Mouse (Mus musculus): Measurements from ENCODE around the gene Cenpa. TPM values are rescaled to one million over a fixed set of nuclear protein-coding genes. Genes with fewer than 3 reads are reported as not detected.

Cenpa gene
- polyA plus RNA-seq, 1 experiment from 2014 or later: 210 TPM

GRCm38 (mm10) chr5:30712441-30713298 is 46.1 kb downstream of the Cenpa start:
- no peaks in the 10 kb centered on the region for H3K9me3 ChIP-seq (replicated peaks)
- H3K4me2 ChIP-seq: peak overlapping the region; percentile 94
- no peaks in the 10 kb centered on the region for H3K36me3 ChIP-seq
- H3K4me3 ChIP-seq: peak overlapping the region; percentile 56
- no peak overlapping the region for H3K27ac ChIP-seq
- peak overlapping the region; percentile 46 for H3K9ac ChIP-seq
- H3K4me1 ChIP-seq (replicated peaks): peaks cover 30% of the 10 kb centered on the region
- WGBS: under 1% methylated on average over 43 of the region's 43 CpGs
- 0 out of 2 replicates have a peak, but pooled peaks have one; percentile 19 for ATAC-seq (replicated peaks; ENCODE audit: insufficient number of reproducible peaks, insufficient read depth, low FRiP score, low read depth)
- H3K27me3 ChIP-seq: peaks cover 78% of the 10 kb centered on the region

DNA sequence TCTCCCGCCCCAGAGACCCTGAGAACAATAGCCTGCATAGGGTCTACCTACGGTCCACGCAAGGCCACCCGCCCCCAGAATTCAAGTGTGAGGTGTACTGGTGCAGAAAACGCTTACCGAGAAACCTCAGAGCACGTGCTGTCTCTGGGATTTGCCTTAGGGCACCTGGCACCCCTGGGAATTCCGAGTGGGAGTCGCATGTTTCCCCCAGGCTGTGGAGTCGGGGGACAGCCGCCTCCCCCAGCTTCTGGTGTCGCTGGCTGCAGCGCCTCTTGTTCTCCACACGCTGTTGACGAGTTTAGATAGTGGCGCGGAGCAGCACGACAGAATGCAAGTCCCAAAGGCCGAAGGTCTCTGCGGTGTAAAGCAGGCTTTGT is 46.7 kb downstream of the Cenpa start:
- no peaks in the 10 kb centered on the region for H3K9me3 ChIP-seq (replicated peaks)
- H3K4me3 ChIP-seq: peak overlapping the region; percentile 56
- no peaks in the 10 kb centered on the region for H3K36me3 ChIP-seq
- H3K27ac ChIP-seq: no peak overlapping the region
- peaks cover 72% of the 10 kb centered on the region for H3K27me3 ChIP-seq
- peak overlapping the region; percentile 94 for H3K4me2 ChIP-seq
- WGBS: under 1% methylated on average over 20 of the region's 20 CpGs
- H3K4me1 ChIP-seq (replicated peaks): peaks cover 30% of the 10 kb centered on the region
- H3K9ac ChIP-seq: peak overlapping the region; percentile 46
- ATAC-seq (replicated peaks; ENCODE audit: insufficient number of reproducible peaks, insufficient read depth, low FRiP score, low read depth): no peak

DNA sequence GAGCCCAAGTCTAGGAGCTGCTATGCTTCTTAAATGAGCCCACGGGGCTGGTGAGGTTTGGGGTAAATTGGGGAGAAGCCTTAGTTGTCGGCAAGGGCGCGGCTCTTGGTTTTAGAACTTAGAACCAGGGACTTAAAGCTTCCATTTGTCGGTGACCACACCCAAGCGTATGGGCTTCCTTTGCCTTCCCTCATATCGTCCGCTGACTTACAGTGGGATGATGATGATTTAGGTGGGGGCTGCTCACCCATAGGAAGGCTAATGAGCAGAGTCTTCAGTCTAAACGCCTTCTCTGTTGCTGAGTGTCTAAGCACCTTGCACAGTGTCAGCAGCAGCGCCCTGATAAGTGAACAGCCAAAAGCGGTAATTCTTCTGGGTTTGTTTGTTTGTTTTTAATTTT is 47.1 kb downstream of the Cenpa start:
- H3K9me3 ChIP-seq (replicated peaks): no peaks in the 10 kb centered on the region
- no peaks in the 10 kb centered on the region for H3K36me3 ChIP-seq
- no peak for ATAC-seq (replicated peaks; ENCODE audit: insufficient number of reproducible peaks, insufficient read depth, low FRiP score, low read depth)
- peaks cover 68% of the 10 kb centered on the region for H3K27me3 ChIP-seq
- WGBS: 20% methylated on average over 11 of the region's 11 CpGs
- peak overlapping the region; percentile 94 for H3K4me2 ChIP-seq
- peak overlapping the region; percentile 56 for H3K4me3 ChIP-seq
- H3K4me1 ChIP-seq (replicated peaks): peaks cover 30% of the 10 kb centered on the region
- H3K27ac ChIP-seq: no peak overlapping the region
- H3K9ac ChIP-seq: 0 out of 2 replicates have a peak overlapping the region, but pooled peaks have one; percentile 46

DNA sequence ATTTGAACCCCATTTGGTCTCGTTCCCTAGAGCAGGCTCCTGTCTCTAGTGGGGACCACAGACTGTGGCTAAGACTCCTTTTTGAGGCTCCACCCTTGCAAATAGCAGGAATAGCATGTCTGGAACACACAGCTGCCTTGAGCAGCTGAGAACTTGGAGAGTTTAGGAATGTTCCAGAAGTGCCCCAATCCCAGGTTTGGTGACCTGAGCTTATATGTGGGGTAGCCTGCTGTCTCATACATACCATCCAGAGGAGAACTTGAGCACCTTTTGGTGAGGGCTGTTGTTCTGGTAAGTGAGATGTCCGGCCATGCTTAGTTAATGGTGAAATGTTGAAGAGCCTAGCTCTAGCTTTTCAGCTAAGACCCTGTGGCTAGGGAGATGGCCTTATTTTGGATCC is 49.7 kb downstream of the Cenpa start:
- Histone ChIP-seq H3K4me2 (no peak overlapping the region), H3K27me3 (peaks cover 49% of the 10 kb centered on the region), H3K27ac (no peak overlapping the region), H3K9ac (no peak overlapping the region), H3K36me3 (no peaks in the 10 kb centered on the region), H3K4me1 (replicated peaks) (peaks cover 22% of the 10 kb centered on the region), H3K9me3 (replicated peaks) (no peaks in the 10 kb centered on the region), H3K4me3 (no peak overlapping the region)
- ATAC-seq (replicated peaks; ENCODE audit: insufficient number of reproducible peaks, insufficient read depth, low FRiP score, low read depth): no peak
- WGBS: 85% methylated on average over 2 of the region's 2 CpGs

GRCm38 (mm10) chr5:30717506-30717905 is 50.9 kb downstream of the Cenpa start:
- peaks cover 10% of the 10 kb centered on the region for H3K4me1 ChIP-seq (replicated peaks)
- no peaks in the 10 kb centered on the region for H3K36me3 ChIP-seq
- no peak overlapping the region for H3K4me3 ChIP-seq
- H3K9me3 ChIP-seq (replicated peaks): no peaks in the 10 kb centered on the region
- H3K9ac ChIP-seq: no peak overlapping the region
- H3K27ac ChIP-seq: no peak overlapping the region
- no peak for ATAC-seq (replicated peaks; ENCODE audit: insufficient number of reproducible peaks, insufficient read depth, low FRiP score, low read depth)
- H3K4me2 ChIP-seq: no peak overlapping the region
- WGBS: 75% methylated on average over 4 of the region's 4 CpGs
- peaks cover 38% of the 10 kb centered on the region for H3K27me3 ChIP-seq

DNA sequence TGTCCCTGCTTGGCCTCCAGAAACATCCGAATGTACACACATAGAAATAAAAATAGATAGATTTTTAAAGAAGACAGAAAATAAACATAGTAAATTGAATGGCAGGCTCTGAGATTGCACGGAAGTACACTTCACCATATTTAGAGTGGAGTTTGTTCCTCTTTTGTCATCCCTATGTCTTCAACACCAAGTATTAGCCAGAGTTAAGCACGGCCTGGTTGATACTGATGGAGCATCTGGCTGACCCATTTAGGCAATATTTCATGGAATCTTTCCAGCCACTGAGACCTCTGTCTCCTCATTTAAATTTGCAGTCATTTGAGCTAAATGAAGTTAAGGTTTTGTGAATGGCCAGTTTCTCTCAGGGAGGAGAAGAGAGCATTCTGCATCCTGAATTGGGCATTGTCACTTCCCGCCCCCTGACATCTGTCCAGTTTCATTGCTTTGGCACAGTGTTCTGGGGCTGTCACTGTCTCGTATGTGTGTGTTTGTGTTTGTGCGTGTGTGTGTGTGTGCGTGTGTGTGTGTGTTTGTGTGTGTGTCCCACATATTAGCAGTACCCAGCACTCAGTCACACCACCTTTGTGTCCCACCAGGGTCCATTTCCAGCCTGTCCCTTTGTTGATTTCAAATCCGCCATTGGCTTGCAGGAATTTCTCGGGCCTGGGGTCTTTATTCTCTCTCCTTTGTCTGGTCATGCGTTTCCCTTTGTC is 51.6 kb downstream of the Cenpa start:
- H3K4me1 ChIP-seq (replicated peaks): peaks cover 4% of the 10 kb centered on the region
- ATAC-seq (replicated peaks; ENCODE audit: insufficient number of reproducible peaks, insufficient read depth, low FRiP score, low read depth): no peak
- WGBS: 72% methylated on average over 10 of the region's 10 CpGs
- H3K4me3 ChIP-seq: no peak overlapping the region
- no peak overlapping the region for H3K9ac ChIP-seq
- no peak overlapping the region for H3K4me2 ChIP-seq
- H3K27me3 ChIP-seq: peaks cover 31% of the 10 kb centered on the region
- no peaks in the 10 kb centered on the region for H3K9me3 ChIP-seq (replicated peaks)
- no peak overlapping the region for H3K27ac ChIP-seq
- no peaks in the 10 kb centered on the region for H3K36me3 ChIP-seq

DNA sequence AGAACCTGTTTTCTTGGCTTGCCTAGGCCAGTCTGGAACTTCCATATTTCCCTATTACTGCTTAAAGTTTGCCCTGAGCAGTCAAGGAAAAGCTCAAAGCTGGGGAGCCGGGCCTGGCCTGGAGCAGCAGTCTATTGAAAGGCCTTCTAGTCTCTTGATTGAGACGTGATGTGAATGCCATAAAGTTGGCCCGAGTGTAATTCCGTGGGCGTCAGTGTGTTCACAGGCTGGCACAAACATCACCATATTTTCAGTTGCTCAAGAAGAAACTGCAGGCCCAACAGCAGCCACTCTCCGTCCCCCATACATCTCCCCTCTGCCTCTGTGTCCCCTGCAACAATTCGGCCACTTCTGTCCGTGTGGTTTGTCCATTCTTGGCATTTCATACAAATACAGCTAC is 55.4 kb downstream of the Cenpa start:
- no peaks in the 10 kb centered on the region for H3K27me3 ChIP-seq
- H3K27ac ChIP-seq: no peak overlapping the region
- 84% methylated on average over 8 of the region's 8 CpGs for WGBS
- no peak for ATAC-seq (replicated peaks; ENCODE audit: insufficient number of reproducible peaks, insufficient read depth, low FRiP score, low read depth)
- no peaks in the 10 kb centered on the region for H3K9me3 ChIP-seq (replicated peaks)
- H3K4me1 ChIP-seq (replicated peaks): no peaks in the 10 kb centered on the region
- no peak overlapping the region for H3K4me3 ChIP-seq
- no peaks in the 10 kb centered on the region for H3K36me3 ChIP-seq
- H3K9ac ChIP-seq: no peak overlapping the region
- H3K4me2 ChIP-seq: no peak overlapping the region

Small RNA genes lying within 50 kb of the gene (microRNA-seq; reads per million reads assigned to microRNA genes)
- not detected for gene Mir5625

Other genes starting within 250 kb of the Cenpa start
- 0.09 and 0.16 TPM in 2 replicates for gene Otof, start 204.8 kb upstream of the Cenpa start, polyA plus RNA-seq (2015; fragmentation: Nextera tagmentation; extraction: Ambion mirVana)
- gene 1700001C02Rik, start 200.7 kb upstream of the Cenpa start, polyA plus RNA-seq (2015; fragmentation: Nextera tagmentation; extraction: Ambion mirVana): 0.28 TPM in 1 of 2 replicates, not detected in the other
- not detected in 2 replicates for gene Cib4, start 120.9 kb upstream of the Cenpa start, polyA plus RNA-seq (2015; fragmentation: Nextera tagmentation; extraction: Ambion mirVana)
- gene Kcnk3, start 78.6 kb upstream of the Cenpa start, polyA plus RNA-seq (2015; fragmentation: Nextera tagmentation; extraction: Ambion mirVana): 16.5 and 27.5 TPM in 2 replicates
- 22.2 and 28.2 TPM in 2 replicates for gene Slc35f6, start 18.8 kb upstream of the Cenpa start, polyA plus RNA-seq (2015; fragmentation: Nextera tagmentation; extraction: Ambion mirVana)
- 2.2 and 4.7 TPM in 2 replicates for gene Dpysl5, start 44.8 kb downstream of the Cenpa start, polyA plus RNA-seq (2015; fragmentation: Nextera tagmentation; extraction: Ambion mirVana)
- 16.3 and 20.1 TPM in 2 replicates for gene Mapre3, start 147.9 kb downstream of the Cenpa start, polyA plus RNA-seq (2015; fragmentation: Nextera tagmentation; extraction: Ambion mirVana)
- gene Tmem214, start 201.2 kb downstream of the Cenpa start, polyA plus RNA-seq (2015; fragmentation: Nextera tagmentation; extraction: Ambion mirVana): 57.5 and 67.2 TPM in 2 replicates
- gene Agbl5, start 221.9 kb downstream of the Cenpa start, polyA plus RNA-seq (2015; fragmentation: Nextera tagmentation; extraction: Ambion mirVana): 8.9 and 11.9 TPM in 2 replicates
- gene Ost4, start 241.0 kb downstream of the Cenpa start, polyA plus RNA-seq (2015; fragmentation: Nextera tagmentation; extraction: Ambion mirVana): 372 and 381 TPM in 2 replicates
- 125 and 179 TPM in 2 replicates for gene Emilin1, start 246.6 kb downstream of the Cenpa start, polyA plus RNA-seq (2015; fragmentation: Nextera tagmentation; extraction: Ambion mirVana)